In genomic region chr7:75366285-75366882, GRCm38 (mm10) we compare ENCODE assay signal across 9 mouse cellular contexts. TPM values are rescaled to one million over a fixed set of nuclear protein-coding genes. Genes with fewer than 3 reads are reported as not detected.
DNase-seq lines count a peak whose midpoint lies in the region; ATAC-seq and TF ChIP-seq lines count a peak whose summit lies in the region.
"Had no signal": no experiment of that assay in that cellular context is flagged by ENCODE, and none has a peak within 500 bp of the region (broad histone marks: within the 10 kb centered on the region; RNA-seq: fewer than 3 reads in every experiment).

No protein-coding gene starts in this region.

- no peaks in the 10 kb centered on the region for H3K36me3 ChIP-seq in E14TG2a.4 (ENCODE audit: insufficient read depth, low read length)
- H3K36me3 ChIP-seq in forebrain, embryonic 13.5 days (ENCODE audit: poor library complexity, severe bottlenecking) = no peaks in the 10 kb centered on the region
- H3K36me3 ChIP-seq in lung, embryonic 15.5 days = no peaks in the 10 kb centered on the region
- H3K36me3 ChIP-seq: embryonic facial prominence, embryonic 15.5 days had no signal

- ATAC-seq in forebrain, embryonic 13.5 days = peak; percentile 77
- peak; percentile 41; the same call in 1 of the 2 replicates for ATAC-seq in lung, embryonic 15.5 days (ENCODE audit: borderline replicate concordance, extremely low read depth, low FRiP score, low TSS enrichment)

- intact Hi-C loops in heart, postnatal 10 days (cut with DNase I) = loop anchor here (1.0 to 5.0 kb wide), 3 partner anchors 231 to 994 kb away; no protein-coding TSS in a partner anchor

- DNase-seq in c-Kit-positive CD71-negative TER-119-negative erythroid progenitor cells, embryonic 14.5 days (ENCODE audit: low read depth) = peak; percentile 67
- peak; percentile 82 to 90 for DNase-seq in heart, postnatal 10 days
- peak; percentile 62 to 94 for DNase-seq in layer of hippocampus, adult 18-20 months (ENCODE audit: low spot score in 2 of 2)
- DNase-seq in thymus, adult 18-20 months = peak; percentile 44 to 50

- no peak for TF ChIP-seq POLR2A in olfactory bulb, adult 2 months (IDR thresholded peaks at IDR 0.05; ENCODE audit: insufficient read depth, low read depth, low read length)

- H3K4me2 ChIP-seq in forebrain, embryonic 13.5 days = no peak overlapping the region
- no peak overlapping the region for H3K4me2 ChIP-seq in lung, embryonic 15.5 days
- H3K4me2 ChIP-seq: embryonic facial prominence, embryonic 15.5 days had no signal

- WGBS in forebrain, embryonic 13.5 days = 4% methylated on average over 8 of the region's 8 CpGs
- 8% methylated on average over 8 of the region's 8 CpGs for WGBS in lung, embryonic 15.5 days
- WGBS in olfactory bulb, adult 2 months = 9% methylated on average over 8 of the region's 8 CpGs

- no peak overlapping the region for H3K9ac ChIP-seq in forebrain, embryonic 13.5 days
- no peak overlapping the region for H3K9ac ChIP-seq in lung, embryonic 15.5 days
- H3K9ac ChIP-seq: embryonic facial prominence, embryonic 15.5 days had no signal

- H3K4me3 ChIP-seq in E14TG2a.4 (replicated peaks; ENCODE audit: low read length) = no peak overlapping the region
- no peak overlapping the region for H3K4me3 ChIP-seq in forebrain, embryonic 13.5 days
- H3K4me3 ChIP-seq in lung, embryonic 15.5 days = no peak overlapping the region
- no peak overlapping the region for H3K4me3 ChIP-seq in olfactory bulb, adult 2 months (ENCODE audit: insufficient read depth, low read depth, low read length)
- H3K4me3 ChIP-seq: embryonic facial prominence, embryonic 15.5 days had no signal

- no peaks in the 10 kb centered on the region for H3K27me3 ChIP-seq in E14TG2a.4 (ENCODE audit: insufficient read depth, low read length)
- no peaks in the 10 kb centered on the region for H3K27me3 ChIP-seq in forebrain, embryonic 13.5 days
- no peaks in the 10 kb centered on the region for H3K27me3 ChIP-seq in lung, embryonic 15.5 days
- H3K27me3 ChIP-seq: embryonic facial prominence, embryonic 15.5 days had no signal

- H3K27ac ChIP-seq in forebrain, embryonic 13.5 days = no peak overlapping the region
- no peak overlapping the region for H3K27ac ChIP-seq in lung, embryonic 15.5 days
- H3K27ac ChIP-seq in olfactory bulb, adult 2 months (ENCODE audit: insufficient read depth, low read depth, low read length) = no peak overlapping the region
- H3K27ac ChIP-seq: embryonic facial prominence, embryonic 15.5 days had no signal

- TF ChIP-seq CTCF in E14TG2a.4 (conservative IDR thresholded peaks at IDR 0.05; ENCODE audit: low read length) = peak; percentile 78
- TF ChIP-seq CTCF in olfactory bulb, adult 2 months (IDR thresholded peaks at IDR 0.05; ENCODE audit: insufficient read depth, low read depth, low read length) = peak; percentile 55

- H3K9me3 ChIP-seq in E14TG2a.4 (ENCODE audit: low read length) = no peaks in the 10 kb centered on the region
- H3K9me3 ChIP-seq in forebrain, embryonic 13.5 days (replicated peaks) = no peaks in the 10 kb centered on the region
- no peaks in the 10 kb centered on the region for H3K9me3 ChIP-seq in lung, embryonic 15.5 days
- H3K9me3 ChIP-seq: embryonic facial prominence, embryonic 15.5 days had no signal

- H3K4me1 ChIP-seq in E14TG2a.4 (replicated peaks; ENCODE audit: low read depth, low read length) = no peaks in the 10 kb centered on the region
- H3K4me1 ChIP-seq in forebrain, embryonic 13.5 days = peaks cover 6% of the 10 kb centered on the region; the same call in 1 of the 2 replicates
- 0 out of 2 replicates have a peak, but pooled peaks cover 4% of the 10 kb centered on the region for H3K4me1 ChIP-seq in lung, embryonic 15.5 days
- H3K4me1 ChIP-seq in olfactory bulb, adult 2 months (ENCODE audit: control insufficient read depth, insufficient read depth, low read length) = no peaks in the 10 kb centered on the region
- H3K4me1 ChIP-seq: embryonic facial prominence, embryonic 15.5 days had no signal

RNA-seq across cellular contexts. Expression of gene Sv2b, which starts 57.3 kb away (rescaled TPM):
- polyA plus RNA-seq in forebrain, embryonic 13.5 days (2015; fragmentation: Nextera tagmentation; extraction: Ambion mirVana) = 5.7 and 6.0 TPM in 2 replicates
- under 1 TPM; 0.27 to 0.98 TPM for total RNA-seq in heart, postnatal 10 days (2021)
- 100 to 1,000 TPM; 305 to 312 TPM for total RNA-seq in layer of hippocampus, adult 18-20 months (2021)
- polyA plus RNA-seq in lung, embryonic 15.5 days (2015; fragmentation: Nextera tagmentation; extraction: Ambion mirVana) = 0.55 and 0.75 TPM in 2 replicates
- polyA plus RNA-seq in olfactory bulb, adult 2 months (2012; ENCODE audit: insufficient read depth, insufficient read length, low replicate concordance, missing spikeins) = not detected in 2 replicates
